Mouse (Mus musculus) liver, embryonic 13.5 days (tissue): Measurements from ENCODE around the gene Psmg4. TPM values are rescaled to one million over a fixed set of nuclear protein-coding genes. Genes with fewer than 3 reads are reported as not detected.

Source experiments
- ATAC-seq: fragments of 200-750 bp; cut with Nextera tagmentation; 2 replicates; pipeline ENCODE4 v1.8.0; 2017; ENCODE audit warnings: low read depth, mild to moderate bottlenecking, moderate number of reproducible peaks, moderate library complexity
- DNase-seq: peaks from one replicate; pipeline ENCODE4 v3.0.0; 2022
- H3K27ac ChIP-seq: fragments of 300-500 bp; sonication (generic); 2 replicates; pipeline ENCODE4 v1.5.1; 2015; ENCODE audit warnings: moderate library complexity, mild to moderate bottlenecking, inconsistent platforms
- H3K27me3 ChIP-seq: fragments of 300-500 bp; sonication (generic); 2 replicates; pipeline ENCODE4 v1.6.1; 2015; ENCODE audit warnings: mild to moderate bottlenecking, inconsistent platforms
- H3K36me3 ChIP-seq: fragments of 300-500 bp; sonication (generic); 2 replicates; pipeline ENCODE4 v1.6.1; 2015; ENCODE audit warnings: mild to moderate bottlenecking, inconsistent platforms
- H3K4me1 ChIP-seq: fragments of 300-500 bp; sonication (generic); replicated peaks from 2 replicates; pipeline ENCODE4 v1.6.1; 2015; ENCODE audit warnings: inconsistent platforms
- H3K4me2 ChIP-seq: fragments of 300-500 bp; sonication (generic); 2 replicates; pipeline ENCODE4 v1.6.1; 2015; ENCODE audit warnings: inconsistent platforms, mild to moderate bottlenecking, moderate library complexity
- H3K4me3 ChIP-seq: fragments of 300-500 bp; sonication (generic); replicated peaks from 2 replicates; pipeline ENCODE4 v1.5.1; 2015; ENCODE audit warnings: mild to moderate bottlenecking, inconsistent platforms
- H3K9ac ChIP-seq: fragments of 300-500 bp; sonication (generic); 2 replicates; pipeline ENCODE4 v1.6.1; 2015; ENCODE audit warnings: mild to moderate bottlenecking, inconsistent platforms
- H3K9me3 ChIP-seq: fragments of 300-500 bp; sonication (generic); replicated peaks from 2 replicates; pipeline ENCODE4 v1.6.1; 2016; ENCODE audit warnings: inconsistent platforms
- WGBS: fragments of 180-500 bp; shearing (Covaris S2); methylation state at CpG from one replicate; pipeline ENCODE4 v1.1.7; 2015; ENCODE audit not compliant: insufficient replicate concordance; 5-methylcytosine and 5-hydroxymethylcytosine counted together
- polyA plus RNA-seq: library from polyadenylated mRNA; unstranded; fragments of >200 nt; fragmentation: Nextera tagmentation; extraction: Ambion mirVana; gene quantifications from 2 replicates; pipeline ENCODE4 v1.2.1, GENCODE M21; 2015

Gene Psmg4
- 50.0 and 51.6 TPM in 2 replicates for polyA plus RNA-seq

DNA sequence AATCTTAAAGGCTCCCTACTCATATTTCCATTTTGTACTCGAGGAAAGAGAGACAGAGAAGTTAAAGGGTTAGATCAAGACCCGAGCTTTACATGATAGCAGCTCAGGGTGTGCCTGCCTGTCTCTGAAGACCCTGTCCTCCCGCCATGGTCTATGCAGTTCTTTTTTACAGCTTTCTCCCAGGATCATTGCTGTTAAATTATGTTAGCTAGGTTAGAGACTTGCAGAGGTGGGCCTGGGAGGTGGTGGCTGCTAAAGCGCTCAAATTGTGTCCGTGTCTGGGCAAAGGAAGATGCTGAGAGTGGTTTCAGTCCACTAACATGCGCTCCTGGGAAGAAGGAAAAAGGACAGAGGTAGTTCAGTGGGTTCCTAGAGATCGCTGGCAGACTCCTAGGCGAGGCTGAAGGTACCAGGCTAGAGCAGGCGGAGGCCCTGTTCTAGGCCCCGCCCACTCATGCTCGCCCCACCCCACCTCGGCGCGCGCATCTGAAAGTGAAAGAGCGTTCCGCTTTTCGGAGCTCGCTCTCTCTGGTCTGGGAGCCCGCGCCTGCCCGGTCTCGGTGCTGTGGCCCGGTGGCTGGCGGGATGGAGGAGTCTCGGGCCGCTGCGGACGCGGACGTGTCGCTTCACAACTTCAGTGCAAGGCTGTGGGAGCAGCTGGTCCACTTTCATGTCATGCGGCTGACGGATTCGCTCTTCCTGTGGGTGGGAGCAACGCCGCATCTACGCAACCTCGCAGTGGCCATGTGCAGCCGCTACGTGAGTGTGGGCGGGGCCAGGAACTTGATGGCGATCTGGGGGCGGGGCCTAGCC lies at the start of gene Psmg4:
Gene Psmg4 (plus strand): TSS at position 474 of the 813 bp plus-strand sequence.
- no peaks in the 10 kb centered on the region for H3K27me3 ChIP-seq
- peak; percentile 97 for ATAC-seq
- H3K4me2 ChIP-seq = peak within 1 kb of the TSS; percentile 80
- peak within 1 kb of the TSS; percentile 82 for H3K4me3 ChIP-seq
- peaks cover 10% of the 10 kb centered on the region for H3K36me3 ChIP-seq
- peak within 1 kb of the TSS; percentile 83 for H3K27ac ChIP-seq
- peaks cover 18% of the 10 kb centered on the region for H3K4me1 ChIP-seq
- DNase-seq = peak; percentile 91
- H3K9ac ChIP-seq = peak within 1 kb of the TSS; percentile 82
- no peaks in the 10 kb centered on the region for H3K9me3 ChIP-seq
- WGBS = 2% methylated on average over 44 of the region's 44 CpGs

DNA sequence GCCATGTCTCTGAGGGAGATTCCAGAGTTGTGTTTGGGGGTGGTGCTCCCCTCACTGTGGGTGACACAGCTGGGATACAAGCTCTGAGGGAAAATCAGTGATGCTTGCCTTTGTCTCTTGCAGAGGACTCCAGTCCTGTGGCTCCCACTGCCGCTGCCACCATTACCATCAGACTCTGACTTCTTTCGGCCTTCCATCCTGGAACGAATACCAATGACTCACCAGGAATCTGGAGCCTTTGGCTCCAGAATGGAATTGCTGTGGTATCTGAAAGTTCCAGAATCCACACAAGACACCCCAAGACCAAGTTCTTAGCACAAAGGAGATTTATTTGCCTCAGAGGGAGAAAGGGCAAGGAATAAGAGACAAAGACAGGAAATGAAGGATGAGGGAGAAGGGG lies 49.7 kb upstream of the Psmg4 start:
- Histone ChIP-seq H3K9ac (no peak overlapping the region), H3K4me1 (peaks cover 20% of the 10 kb centered on the region), H3K9me3 (no peaks in the 10 kb centered on the region), H3K27me3 (0 out of 2 replicates have a peak, but pooled peaks cover 4% of the 10 kb centered on the region), H3K27ac (no peak overlapping the region), H3K36me3 (no peaks in the 10 kb centered on the region), H3K4me2 (no peak overlapping the region), H3K4me3 (no peak overlapping the region)
- 81% methylated on average over 3 of the region's 3 CpGs for WGBS
- ATAC-seq = no peak
- no peak for DNase-seq

DNA sequence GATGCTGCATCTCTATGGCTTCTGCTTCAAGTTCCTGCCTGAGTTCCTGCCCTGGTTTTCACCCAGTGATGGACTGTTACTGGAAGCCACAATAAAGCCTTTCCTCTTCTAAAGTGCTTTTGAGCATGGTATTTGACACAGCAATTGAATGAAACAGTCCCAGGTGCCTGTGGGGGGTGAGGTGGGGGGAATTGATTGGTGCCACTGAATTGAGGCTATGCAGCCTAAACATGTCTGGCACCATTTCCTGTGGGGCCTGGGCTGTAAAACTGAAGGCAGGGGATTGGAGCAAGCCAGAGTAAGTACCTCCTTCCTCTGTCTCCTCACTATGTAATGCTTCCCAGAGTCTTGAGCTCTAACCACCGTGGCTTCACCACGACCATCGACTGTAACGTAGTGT lies 48.1 kb upstream of the Psmg4 start:
- Histone ChIP-seq H3K27ac (no peak overlapping the region), H3K4me3 (no peak overlapping the region), H3K36me3 (no peaks in the 10 kb centered on the region), H3K4me1 (peaks cover 32% of the 10 kb centered on the region), H3K9ac (no peak overlapping the region), H3K4me2 (no peak overlapping the region), H3K27me3 (0 out of 2 replicates have a peak, but pooled peaks cover 4% of the 10 kb centered on the region), H3K9me3 (no peaks in the 10 kb centered on the region)
- 43% methylated on average over 4 of the region's 4 CpGs for WGBS
- no peak for ATAC-seq
- DNase-seq = no peak

DNA sequence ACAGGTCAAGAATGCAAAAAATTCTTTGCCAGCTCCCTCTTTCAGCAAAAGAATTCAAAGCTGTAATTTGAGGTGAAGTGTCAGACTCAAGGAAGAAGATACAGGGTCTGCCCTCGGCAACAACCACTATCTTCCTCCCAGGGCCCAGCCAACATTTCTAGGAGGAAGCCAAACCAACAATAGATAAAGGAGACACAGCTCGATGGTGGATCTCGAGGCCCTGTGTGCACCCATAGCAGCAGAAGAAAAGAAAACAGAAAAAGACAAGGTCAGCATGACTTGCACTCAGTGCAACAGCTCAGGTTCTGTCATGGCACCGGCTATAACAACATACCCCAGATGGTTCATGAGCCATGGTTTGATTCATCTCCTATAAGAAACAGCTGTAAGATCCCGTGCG lies 46.3 kb upstream of the Psmg4 start:
- DNase-seq (no peak), ATAC-seq (peak; percentile 51; the same call in 1 of the 2 replicates)
- H3K4me1 ChIP-seq = peaks cover 37% of the 10 kb centered on the region
- no peak overlapping the region for H3K4me2 ChIP-seq
- 33% methylated on average over 6 of the region's 6 CpGs for WGBS
- H3K9me3 ChIP-seq = no peaks in the 10 kb centered on the region
- H3K4me3 ChIP-seq = no peak overlapping the region
- H3K27me3 ChIP-seq = no peaks in the 10 kb centered on the region
- H3K36me3 ChIP-seq = no peaks in the 10 kb centered on the region
- H3K27ac ChIP-seq = no peak overlapping the region
- no peak overlapping the region for H3K9ac ChIP-seq

DNA sequence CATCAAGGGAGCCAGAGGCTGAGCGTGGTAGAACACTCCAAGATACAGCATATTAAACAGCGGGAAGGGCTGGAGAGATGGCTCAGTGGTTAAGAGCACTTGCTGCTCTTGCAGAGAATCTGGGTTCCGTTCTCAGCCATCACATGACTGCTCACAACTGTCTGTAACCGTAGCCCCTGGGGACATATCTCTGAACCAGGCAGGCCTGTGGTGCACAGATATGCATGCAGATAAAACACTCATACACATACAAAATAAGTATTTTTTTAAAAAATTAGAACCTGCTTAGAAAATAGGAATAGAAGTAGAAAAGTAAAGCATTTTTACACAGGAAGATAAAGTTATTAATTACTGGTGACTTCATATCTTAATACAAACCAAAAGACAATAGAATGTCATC lies 43.9 kb upstream of the Psmg4 start:
- Histone ChIP-seq H3K36me3 (no peaks in the 10 kb centered on the region), H3K4me3 (no peak overlapping the region), H3K9me3 (no peaks in the 10 kb centered on the region), H3K27ac (no peak overlapping the region), H3K4me1 (peaks cover 37% of the 10 kb centered on the region), H3K4me2 (peak overlapping the region; percentile 12; the same call in 1 of the 2 replicates), H3K9ac (no peak overlapping the region), H3K27me3 (no peaks in the 10 kb centered on the region)
- ATAC-seq (peak; percentile 86), DNase-seq (peak; percentile 66)
- 19% methylated on average over 4 of the region's 4 CpGs for WGBS

DNA sequence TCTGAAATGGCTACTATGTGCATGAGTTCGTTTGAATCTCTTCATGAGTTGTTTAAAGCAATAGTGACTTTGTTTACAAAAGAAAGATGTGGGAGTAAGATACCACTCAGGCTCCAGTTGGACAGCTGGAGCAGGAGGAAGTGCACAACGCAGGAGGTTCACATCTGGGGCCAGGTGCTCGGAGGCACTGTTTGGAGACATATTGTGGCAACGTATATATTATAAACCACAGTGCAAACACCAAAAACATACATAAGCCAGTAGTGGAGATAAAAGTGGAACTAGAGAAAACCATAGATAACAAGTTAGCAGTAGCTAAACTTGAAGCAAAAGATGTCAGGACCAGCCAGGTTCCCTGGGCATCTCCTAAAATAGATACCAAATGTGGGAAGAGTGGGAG lies 43.4 kb upstream of the Psmg4 start:
- H3K27me3 ChIP-seq = no peaks in the 10 kb centered on the region; the same call in 1 of the 2 replicates
- H3K36me3 ChIP-seq = no peaks in the 10 kb centered on the region
- H3K4me3 ChIP-seq = no peak overlapping the region
- WGBS = 26% methylated on average over 4 of the region's 4 CpGs
- H3K4me1 ChIP-seq = peaks cover 35% of the 10 kb centered on the region
- no peak for ATAC-seq
- no peak overlapping the region for H3K4me2 ChIP-seq
- no peak overlapping the region for H3K9ac ChIP-seq
- no peak overlapping the region for H3K27ac ChIP-seq
- no peak for DNase-seq
- H3K9me3 ChIP-seq = no peaks in the 10 kb centered on the region

DNA sequence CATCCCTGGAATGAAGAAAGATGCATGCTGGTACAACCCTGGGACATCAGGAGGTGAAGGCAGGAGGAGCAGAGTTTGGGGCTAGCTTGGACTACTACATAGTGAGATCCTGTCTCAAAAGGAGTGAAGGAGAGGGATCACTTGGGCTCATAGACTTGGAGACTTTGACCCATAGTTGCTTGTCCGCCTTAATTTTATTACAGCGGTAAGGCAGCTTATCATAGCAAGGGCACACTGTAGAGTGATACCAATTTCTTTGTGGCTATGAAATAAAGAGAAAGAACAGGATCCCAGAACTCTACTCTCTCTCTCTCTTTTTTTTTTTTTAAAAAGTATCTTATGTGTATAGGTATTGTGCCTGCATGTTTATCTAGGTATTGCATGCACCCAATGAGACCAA lies 42.2 kb upstream of the Psmg4 start:
- DNase-seq (no peak), ATAC-seq (no peak)
- peaks cover 31% of the 10 kb centered on the region for H3K4me1 ChIP-seq
- WGBS = 80% methylated on average over 2 of the region's 2 CpGs
- H3K27me3 ChIP-seq = no peaks in the 10 kb centered on the region; the same call in 1 of the 2 replicates
- H3K9me3 ChIP-seq = no peaks in the 10 kb centered on the region
- H3K9ac ChIP-seq = no peak overlapping the region
- H3K4me3 ChIP-seq = no peak overlapping the region
- H3K4me2 ChIP-seq = no peak overlapping the region
- no peak overlapping the region for H3K27ac ChIP-seq
- H3K36me3 ChIP-seq = no peaks in the 10 kb centered on the region

DNA sequence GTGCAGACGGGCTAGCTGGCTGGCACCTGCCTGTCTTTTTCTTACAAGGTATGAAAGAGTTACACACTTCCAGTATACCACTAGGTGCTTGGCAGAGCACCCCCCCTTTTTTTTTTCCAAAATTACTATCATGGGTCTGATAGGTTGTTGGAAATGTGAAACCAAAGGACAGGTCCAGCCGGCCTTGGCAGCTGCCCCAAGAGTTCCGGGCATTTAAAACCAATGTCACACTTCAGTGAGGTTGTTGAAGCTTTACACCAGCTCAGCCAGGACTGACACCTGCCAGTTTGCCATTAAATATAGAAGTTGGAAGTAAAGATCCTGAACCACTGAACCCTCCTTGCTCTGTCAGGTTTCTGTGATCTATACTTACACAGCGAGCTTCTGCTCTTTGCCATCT lies 37.1 kb upstream of the Psmg4 start:
- peaks cover 20% of the 10 kb centered on the region for H3K4me1 ChIP-seq
- peaks cover 22% of the 10 kb centered on the region for H3K27me3 ChIP-seq
- H3K9me3 ChIP-seq = no peaks in the 10 kb centered on the region
- no peak for ATAC-seq
- WGBS = 69% methylated on average over 4 of the region's 4 CpGs
- H3K27ac ChIP-seq = no peak overlapping the region
- H3K4me3 ChIP-seq = no peak overlapping the region
- no peak overlapping the region for H3K4me2 ChIP-seq
- no peaks in the 10 kb centered on the region for H3K36me3 ChIP-seq
- no peak overlapping the region for H3K9ac ChIP-seq
- no peak for DNase-seq

DNA sequence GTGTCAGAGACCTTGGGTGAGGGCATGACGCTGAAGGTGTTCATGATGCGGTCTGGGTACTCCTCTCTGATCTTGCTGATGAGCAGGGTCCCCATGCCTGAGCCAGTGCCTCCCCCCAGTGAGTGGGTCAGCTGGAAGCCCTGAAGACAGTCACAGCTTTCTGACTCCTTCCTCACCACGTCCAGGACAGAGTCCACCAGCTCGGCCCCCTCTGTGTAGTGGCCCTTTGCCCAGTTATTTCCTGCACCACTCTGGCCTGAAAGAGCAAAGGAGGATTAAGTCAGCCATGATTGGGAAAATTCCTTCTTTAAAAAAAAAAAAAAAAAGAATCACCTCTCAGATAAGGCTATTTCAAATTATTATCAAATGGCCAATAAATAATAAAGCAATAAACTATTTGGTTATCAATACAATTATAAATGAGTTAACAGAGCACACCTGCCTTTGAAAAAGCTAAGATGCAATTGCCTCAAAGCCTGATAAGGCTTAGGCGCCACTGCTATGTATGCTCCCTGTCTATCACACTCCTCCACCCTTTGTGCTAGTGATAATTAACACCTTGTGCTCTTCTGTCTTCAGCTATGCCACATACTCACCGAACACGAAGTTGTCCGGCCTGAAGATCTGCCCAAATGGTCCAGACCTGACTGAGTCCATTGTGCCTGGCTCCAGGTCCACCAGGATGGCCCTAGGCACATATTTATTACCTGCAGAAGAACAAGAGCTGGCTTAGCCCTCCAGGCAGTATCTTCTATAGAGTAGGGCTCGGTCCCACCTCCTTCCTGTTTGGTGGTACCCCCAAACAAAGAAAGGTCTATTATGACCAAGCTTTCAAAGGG lies 34.3 kb upstream of the Psmg4 start:
- H3K9ac ChIP-seq = no peak overlapping the region
- H3K36me3 ChIP-seq = no peaks in the 10 kb centered on the region
- no peak overlapping the region for H3K4me2 ChIP-seq
- ATAC-seq (no peak), DNase-seq (no peak)
- H3K9me3 ChIP-seq = no peaks in the 10 kb centered on the region
- peaks cover 33% of the 10 kb centered on the region for H3K4me1 ChIP-seq
- 58% methylated on average over 9 of the region's 9 CpGs for WGBS
- H3K4me3 ChIP-seq = no peak overlapping the region
- no peak overlapping the region for H3K27ac ChIP-seq
- peaks cover 50% of the 10 kb centered on the region for H3K27me3 ChIP-seq

DNA sequence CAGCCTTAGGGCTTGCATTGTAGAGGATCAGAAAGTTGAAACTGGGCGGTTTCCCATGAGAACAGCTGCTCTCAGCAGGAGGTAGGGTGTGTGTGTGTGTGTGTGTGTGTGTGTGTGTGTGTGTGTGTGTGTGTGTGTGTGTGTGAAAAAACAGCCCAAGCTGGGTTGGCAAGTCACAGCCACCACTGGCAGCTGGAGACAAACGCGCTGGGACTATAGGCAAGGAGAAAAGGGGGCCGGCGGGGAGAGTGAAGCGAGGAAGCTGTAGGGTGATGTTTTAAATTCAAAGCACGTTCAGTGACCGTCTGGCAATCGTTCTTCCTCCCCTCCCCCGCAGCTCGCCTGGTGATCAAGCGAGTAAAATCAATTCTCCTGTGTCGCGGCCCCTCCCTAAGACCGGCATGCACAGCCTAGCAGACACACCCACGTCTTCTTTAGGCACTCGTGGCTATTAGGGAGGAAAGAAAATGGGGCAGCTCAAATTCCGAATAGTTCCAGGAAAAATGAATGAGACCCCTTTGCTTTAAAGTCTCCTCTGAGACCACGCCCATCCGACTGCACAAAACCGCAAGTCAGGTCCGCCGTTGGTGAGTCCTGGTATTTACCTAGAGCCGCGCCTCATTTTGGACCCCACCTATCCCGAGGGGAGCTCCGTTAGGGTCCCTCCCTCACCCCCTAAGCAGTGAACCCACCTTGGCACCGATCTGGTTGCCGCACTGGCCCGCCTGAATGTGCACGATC lies 33.1 kb upstream of the Psmg4 start:
- peak overlapping the region; percentile 74 for H3K4me2 ChIP-seq
- no peaks in the 10 kb centered on the region for H3K9me3 ChIP-seq
- WGBS = under 1% methylated on average over 31 of the region's 31 CpGs
- no peaks in the 10 kb centered on the region for H3K36me3 ChIP-seq
- no peak overlapping the region for H3K27ac ChIP-seq
- DNase-seq (no peak), ATAC-seq (0 out of 2 replicates have a peak, but pooled peaks have one; percentile 26)
- peaks cover 62% of the 10 kb centered on the region for H3K27me3 ChIP-seq
- peaks cover 35% of the 10 kb centered on the region for H3K4me1 ChIP-seq
- H3K4me3 ChIP-seq = peak overlapping the region; percentile 57
- peak overlapping the region; percentile 47; the same call in 1 of the 2 replicates for H3K9ac ChIP-seq
